Mouse (Mus musculus) gastrocnemius, adult 2 months (tissue): ENCODE data around the gene Gm9887. TPM values are rescaled to one million over a fixed set of nuclear protein-coding genes. Genes with fewer than 3 reads are reported as not detected.

Source experiments
- DNase-seq: peaks from one replicate; pipeline ENCODE4 v3.0.0; 2022
- H3K27ac ChIP-seq: fragments of 200-600 bp; 2 replicates; pipeline ENCODE4 v1.8.1; 2022; ENCODE audit warnings: mild to moderate bottlenecking
- H3K4me3 ChIP-seq: fragments of 200-600 bp; 2 replicates; pipeline ENCODE4 v1.8.1; 2022; ENCODE audit warnings: mild to moderate bottlenecking, moderate library complexity
- CTCF ChIP-seq: fragments of 200-600 bp; IDR thresholded peaks from 2 replicates; pipeline ENCODE4 v1.8.1; 2022; ENCODE audit warnings: antibody characterized with exemption, mild to moderate bottlenecking, moderate library complexity
- intact Hi-C: fragments of 180-260 bp; cut with DNase I; formaldehyde crosslinking; loops from one replicate; pipeline ENCODE4 v1.15.1; 2025
- microRNA-seq: library from miRNA; unstranded; fragments of <30 nt; microRNA quantifications from one replicate; pipeline ENCODE4 v1.2.0, GENCODE M21; 2021
- total RNA-seq, 2 experiments: library from RNA; stranded (reverse); gene quantifications; 2 replicates each; pipeline ENCODE4 v1.2.3; 2021

Gene Gm9887
- total RNA-seq, 2 experiments from 2014 or later = not detected

- no peak for DNase-seq
- no peak overlapping the region for H3K27ac ChIP-seq
- no peak overlapping the region for H3K4me3 ChIP-seq
- intact Hi-C loops = no loop called here
- TF ChIP-seq CTCF = no peak
Measured at GRCm38 (mm10) chr12:69332147-69332546, 40.1 kb downstream of the Gm9887 start.

- Histone ChIP-seq H3K4me3 (no peak overlapping the region), H3K27ac (no peak overlapping the region)
- no peak for TF ChIP-seq CTCF
- DNase-seq = no peak
- intact Hi-C loops = no loop called here
Measured at GRCm38 (mm10) chr12:69331187-69331586, 41.1 kb downstream of the Gm9887 start.

Small RNA genes lying within 50 kb of the gene (microRNA-seq; reads per million reads assigned to microRNA genes)
- not detected for gene Gm47299
- gene Gm47305 = not detected

Other genes with a start within 250 kb of the Gm9887 start
- gene Rps29, start 213.3 kb downstream of the Gm9887 start, total RNA-seq = 1,000 to 10,000 TPM in 1 of 2 experiments, 100 to 1,000 TPM in 1; 838 to 1,075 TPM
- not detected for gene Lrr1, start 203.6 kb downstream of the Gm9887 start, total RNA-seq
- 100 to 1,000 TPM; 290 to 325 TPM for gene Rpl36al, start 188.4 kb downstream of the Gm9887 start, total RNA-seq
- gene Mgat2, start 188.3 kb downstream of the Gm9887 start, total RNA-seq = 1 to 10 TPM; 6.0 to 7.3 TPM
- 1 to 10 TPM; 3.1 to 3.4 TPM for gene Gm49383, start 175.4 kb downstream of the Gm9887 start, total RNA-seq
- gene Dnaaf2, start 174.0 kb downstream of the Gm9887 start, total RNA-seq = under 1 TPM; 0.38 to 0.64 TPM
- gene Gm49384, start 168.2 kb downstream of the Gm9887 start, total RNA-seq = 1 to 10 TPM; 2.0 to 3.2 TPM
- gene Pole2, start 144.3 kb downstream of the Gm9887 start, total RNA-seq = under 1 TPM; 0.28 to 0.42 TPM
- 10 to 100 TPM; 18.7 to 24.1 TPM for gene Klhdc1, start 131.3 kb downstream of the Gm9887 start, total RNA-seq
- 100 to 1,000 TPM; 110 to 114 TPM for gene Klhdc2, start 75.8 kb downstream of the Gm9887 start, total RNA-seq
- gene Nemf, start 15.3 kb downstream of the Gm9887 start, total RNA-seq = 10 to 100 TPM; 23.1 to 23.6 TPM
- gene Arf6, start 308 bp downstream of the Gm9887 start, total RNA-seq = 10 to 100 TPM; 20.5 to 20.8 TPM
- 1 to 10 TPM; 3.5 to 3.7 TPM for gene Vcpkmt, start 210.6 kb upstream of the Gm9887 start, total RNA-seq